Mouse (Mus musculus) liver, embryonic 14.5 days (tissue): Measurements from ENCODE around the gene Elmo1. TPM values are rescaled to one million over a fixed set of nuclear protein-coding genes. Genes with fewer than 3 reads are reported as not detected.

Experiments
- ATAC-seq: fragments of 200-750 bp; cut with Nextera tagmentation; 2 replicates; pipeline ENCODE4 v1.8.0; 2017; ENCODE audit warnings: moderate number of reproducible peaks, mild to moderate bottlenecking, moderate library complexity; ENCODE audit not compliant: insufficient read depth
- DNase-seq, 3 experiments: peaks; one replicate each; pipeline ENCODE4 v3.0.0-alpha.2; 2012 to 2013; ENCODE audit warnings: low read depth in 3 of 3, low spot score in 3 of 3
- H3K27ac ChIP-seq: fragments of 300-500 bp; sonication (generic); 2 replicates; pipeline ENCODE4 v1.5.1; 2014; ENCODE audit warnings: moderate library complexity, mild to moderate bottlenecking, control low read depth, inconsistent platforms
- H3K27me3 ChIP-seq: fragments of 300-500 bp; sonication (generic); 2 replicates; pipeline ENCODE4 v1.6.1; 2014; ENCODE audit warnings: mild to moderate bottlenecking, low read length, moderate library complexity; ENCODE audit not compliant: control insufficient read depth, insufficient read depth
- H3K36me3 ChIP-seq: fragments of 300-500 bp; sonication (generic); replicated peaks from 2 replicates; pipeline ENCODE4 v1.6.1; 2014; ENCODE audit warnings: low read depth; ENCODE audit not compliant: control insufficient read depth, insufficient read depth
- H3K4me1 ChIP-seq, 2 experiments: fragments of 200-500 bp in 1 of 2; fragments of 300-500 bp in 1 of 2; sonication (generic) in 1 of 2; replicated peaks; 2 replicates each; pipeline ENCODE4 v1.6.1; 2012 to 2014; ENCODE audit warnings: antibody characterized with exemption in 1 of 2, inconsistent platforms in 1 of 2, low read length in 1 of 2; ENCODE audit not compliant: control insufficient read depth in 2 of 2, insufficient read depth in 2 of 2
- H3K4me2 ChIP-seq: fragments of 300-500 bp; sonication (generic); 2 replicates; pipeline ENCODE4 v1.6.1; 2014; ENCODE audit warnings: low read depth, mild to moderate bottlenecking, control low read depth, moderate library complexity
- H3K4me3 ChIP-seq, 2 experiments: fragments of 200-500 bp in 1 of 2; fragments of 300-500 bp in 1 of 2; sonication (generic) in 1 of 2; 2 replicates each; pipeline ENCODE4 v1.5.1; 2012 to 2014; ENCODE audit warnings: low read depth in 2 of 2, low read length in 2 of 2, mild to moderate bottlenecking in 2 of 2, control low read depth in 1 of 2, inconsistent platforms in 1 of 2, moderate library complexity in 1 of 2; ENCODE audit not compliant: insufficient read depth in 1 of 2
- H3K9ac ChIP-seq: fragments of 300-500 bp; sonication (generic); replicated peaks from 2 replicates; pipeline ENCODE4 v1.6.1; 2014; ENCODE audit warnings: mild to moderate bottlenecking, control low read depth, moderate library complexity
- H3K9me3 ChIP-seq: fragments of 300-500 bp; sonication (generic); 2 replicates; pipeline ENCODE4 v1.6.1; 2016; ENCODE audit warnings: low read length, mixed read lengths; ENCODE audit not compliant: control insufficient read depth
- CTCF ChIP-seq: IDR thresholded peaks from 2 replicates; pipeline ENCODE4 v1.5.1; 2016; ENCODE audit warnings: antibody characterized with exemption, low read depth, control low read depth
- EP300 ChIP-seq: IDR thresholded peaks from 2 replicates; pipeline ENCODE4 v1.6.1; 2016; ENCODE audit warnings: antibody characterized with exemption, low read depth
- WGBS: fragments of 180-500 bp; shearing (Covaris S2); extraction: QIAGEN DNeasy Blood & Tissue Kit; methylation state at CpG from one replicate; pipeline ENCODE4 v1.1.7; 2014; ENCODE audit not compliant: insufficient replicate concordance; 5-methylcytosine and 5-hydroxymethylcytosine counted together
- polyA plus RNA-seq, 2 experiments: library from polyadenylated mRNA; depleted of rRNA in 1 of 2; stranded (reverse) in 1 of 2; unstranded in 1 of 2; fragments of >200 nt; fragmentation: Nextera tagmentation in 1 of 2; extraction: Ambion mirVana in 1 of 2; gene quantifications; 2 replicates each; pipeline versions ENCODE4 v1.2.1 to v1.2.3; 2012 to 2014

Gene Elmo1
- polyA plus RNA-seq, 2 experiments: 3.0 to 3.9 TPM

DNA sequence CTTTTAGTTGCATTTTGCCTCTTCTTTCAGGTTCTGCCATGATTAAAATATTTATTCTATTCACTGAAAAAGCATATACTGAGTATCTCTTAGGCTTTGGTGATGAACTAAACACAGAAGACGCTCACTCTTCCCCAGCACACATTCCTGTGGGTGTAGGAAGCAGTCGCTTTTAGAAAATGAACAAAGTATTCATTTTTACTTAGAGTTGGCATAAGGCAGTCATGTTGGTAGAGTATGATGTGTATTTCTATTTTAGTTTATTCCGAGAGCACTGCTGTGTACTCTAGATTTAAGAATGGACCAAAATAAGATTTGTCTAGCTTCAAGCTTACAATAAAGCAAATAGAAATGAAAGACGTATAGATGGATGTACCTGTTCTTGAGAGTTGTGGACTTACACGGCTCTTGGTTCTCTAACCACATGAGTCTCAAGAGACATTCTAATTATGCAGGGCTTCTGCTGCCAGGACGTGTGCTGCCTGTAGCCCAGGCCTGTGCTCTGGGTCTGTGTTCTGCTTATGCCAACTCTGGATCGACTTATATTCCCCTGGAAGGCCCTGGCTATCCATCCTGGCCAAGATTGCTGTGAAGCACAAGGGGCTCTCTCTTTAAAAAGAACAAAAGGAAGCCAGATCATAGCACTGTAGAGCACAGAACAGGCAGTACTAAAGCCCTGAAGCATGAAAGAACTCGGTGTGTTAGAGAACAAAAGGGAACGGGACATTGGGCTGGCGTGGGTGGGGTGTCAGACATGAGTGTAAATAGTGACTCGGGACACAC lies 137.7 kb downstream of the Elmo1 start:
- DNase-seq (no peak), ATAC-seq (no peak)
- Histone ChIP-seq H3K27ac (no peak overlapping the region), H3K4me2 (no peak overlapping the region), H3K4me1 (peaks cover 0 to 4% of the 10 kb centered on the region in 2 experiments; a peak in 2 of 4 replicates), H3K4me3 (no peak overlapping the region), H3K9ac (no peak overlapping the region), H3K27me3 (no peaks in the 10 kb centered on the region), H3K36me3 (no peaks in the 10 kb centered on the region), H3K9me3 (no peaks in the 10 kb centered on the region)
- no peak for TF ChIP-seq CTCF
- no peak for TF ChIP-seq EP300
- WGBS: 60% methylated on average over 11 of the region's 11 CpGs

DNA sequence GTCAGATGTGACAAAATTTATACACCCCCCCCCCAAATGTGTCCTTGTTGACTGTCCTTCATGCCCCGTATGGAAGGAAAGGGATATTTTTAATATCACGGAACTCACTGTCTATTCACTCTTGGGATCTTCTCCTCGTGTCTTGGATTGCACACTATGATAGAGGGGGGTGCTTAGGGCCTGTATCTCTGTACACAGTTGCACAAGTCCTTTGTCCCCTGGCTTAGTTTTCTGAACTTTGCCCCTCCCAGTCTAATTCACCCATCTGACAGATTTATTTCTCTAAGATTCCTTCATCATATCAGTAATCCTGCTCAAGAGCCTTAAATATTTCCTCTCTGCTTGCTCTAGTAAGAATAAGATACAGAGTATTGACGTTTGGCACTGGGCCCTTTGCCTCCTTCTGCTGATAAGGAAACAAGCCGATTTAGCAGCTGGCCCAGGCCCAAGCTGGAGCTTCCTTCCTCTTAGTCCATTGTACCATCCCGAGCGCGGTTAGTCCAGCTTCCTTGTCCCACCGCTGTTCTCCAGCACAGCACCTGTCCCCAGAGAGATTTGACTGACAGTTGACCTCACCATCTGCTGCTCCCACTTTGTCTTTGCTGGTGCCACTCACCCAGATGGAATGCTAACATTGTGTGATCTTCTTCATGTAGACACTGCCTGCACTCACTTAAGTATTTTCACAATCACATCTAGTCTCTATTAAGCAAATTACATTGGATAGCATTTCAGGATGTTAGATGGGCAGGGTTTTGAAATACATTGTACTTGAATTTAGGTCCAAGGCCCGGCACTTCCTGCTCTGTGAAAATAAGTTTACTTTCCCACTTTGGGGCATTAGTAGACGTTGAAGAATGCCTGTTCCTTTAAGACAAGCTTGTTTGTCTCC lies 141.7 kb downstream of the Elmo1 start:
- H3K27ac ChIP-seq: no peak overlapping the region
- ATAC-seq: no peak

DNA sequence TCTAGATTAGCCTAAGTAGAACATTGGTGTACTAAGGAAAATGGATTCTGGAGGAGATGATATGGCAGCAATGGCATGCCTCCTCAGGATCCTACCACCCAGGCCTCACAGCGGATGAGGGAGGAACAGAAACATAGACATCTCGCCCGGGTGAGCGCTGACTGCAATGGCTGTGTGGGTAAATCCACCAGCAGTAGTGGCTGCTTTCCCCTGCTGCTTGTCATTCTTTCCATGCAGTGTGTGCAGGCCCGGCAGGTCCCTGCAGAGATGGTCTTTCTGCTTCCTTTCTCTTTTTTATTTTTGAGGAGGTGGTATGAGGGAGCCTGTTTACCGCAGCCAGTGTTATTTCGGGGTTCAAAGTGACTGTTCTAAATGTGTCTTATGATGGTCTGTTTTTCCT lies 143.3 kb downstream of the Elmo1 start:
- Histone ChIP-seq H3K9ac (no peak overlapping the region), H3K27me3 (no peaks in the 10 kb centered on the region), H3K27ac (no peak overlapping the region), H3K4me1 (peaks cover 0 to 4% of the 10 kb centered on the region in 2 experiments; a peak in 2 of 4 replicates), H3K4me3 (no peak overlapping the region), H3K9me3 (no peaks in the 10 kb centered on the region), H3K4me2 (no peak overlapping the region), H3K36me3 (no peaks in the 10 kb centered on the region)
- WGBS: 75% methylated on average over 7 of the region's 7 CpGs
- TF ChIP-seq EP300 (no peak), CTCF (no peak)
- ATAC-seq (no peak), DNase-seq (no peak)

More for the DNA sequence above, 141.7 kb downstream of the Elmo1 start:
- 25% methylated on average over 11 of the region's 11 CpGs for whole genome bisulfite sequencing
- H3K9ac ChIP-seq: no peak overlapping the region
- H3K36me3 ChIP-seq: no peaks in the 10 kb centered on the region
- H3K4me3 ChIP-seq: no peak overlapping the region
- no peak overlapping the region for H3K4me2 ChIP-seq
- no peaks in the 10 kb centered on the region for H3K9me3 ChIP-seq
- TF ChIP-seq CTCF: no peak
- TF ChIP-seq EP300: no peak
- peaks cover 0 to 4% of the 10 kb centered on the region in 2 experiments; a peak in 2 of 4 replicates for H3K4me1 ChIP-seq
- DNase-seq: no peak
- no peaks in the 10 kb centered on the region for H3K27me3 ChIP-seq

DNA sequence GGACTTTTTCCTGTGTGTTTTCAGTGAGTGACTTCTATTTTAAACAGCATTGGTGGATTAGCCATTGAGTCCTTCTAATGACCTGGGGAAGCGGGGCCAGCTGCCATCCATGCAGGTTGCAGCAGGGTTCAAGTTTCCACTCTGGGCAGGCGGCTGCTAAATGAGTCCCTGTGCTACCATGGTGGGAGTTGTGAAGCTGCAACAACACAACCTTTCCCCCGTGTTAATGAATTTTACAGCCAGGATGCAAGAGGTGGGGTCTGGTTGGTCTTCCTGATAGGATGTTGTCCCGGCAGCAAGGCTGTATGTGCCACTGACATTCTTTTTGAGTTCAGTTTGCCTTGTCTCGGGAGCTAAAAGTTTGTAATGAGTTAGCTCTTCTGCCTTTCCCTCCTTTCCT lies 147.2 kb downstream of the Elmo1 start:
- no peak for TF ChIP-seq EP300
- no peak for TF ChIP-seq CTCF
- DNase-seq: no peak
- 55% methylated on average over 5 of the region's 5 CpGs for WGBS

DNA sequence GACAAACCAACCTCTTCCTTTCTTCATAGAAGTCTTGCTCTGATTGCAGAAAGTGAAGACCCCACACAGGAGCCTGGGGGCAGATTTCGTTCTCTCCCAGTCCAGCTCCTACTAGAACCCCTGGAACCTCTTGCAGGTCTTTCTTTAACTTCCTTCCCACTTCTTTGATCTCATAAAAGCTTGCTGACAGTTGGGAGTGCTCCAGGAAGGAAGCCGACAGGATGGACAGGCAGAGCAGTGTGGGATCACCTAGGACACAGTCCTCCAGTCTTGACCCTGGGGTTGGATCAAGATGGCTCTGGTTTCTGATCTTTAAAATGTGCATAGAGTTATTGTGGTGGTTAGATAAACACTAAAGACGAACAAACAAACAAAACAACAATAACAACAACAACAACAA lies 147.8 kb downstream of the Elmo1 start:
- Histone ChIP-seq H3K4me3 (no peak overlapping the region), H3K27ac (no peak overlapping the region), H3K36me3 (no peaks in the 10 kb centered on the region), H3K9ac (no peak overlapping the region), H3K4me2 (no peak overlapping the region), H3K9me3 (no peaks in the 10 kb centered on the region), H3K4me1 (no peaks in the 10 kb centered on the region), H3K27me3 (no peaks in the 10 kb centered on the region)
- TF ChIP-seq EP300: no peak
- no peak for TF ChIP-seq CTCF
- WGBS: 37% methylated on average over 3 of the region's 3 CpGs
- ATAC-seq (no peak), DNase-seq (no peak)

More for the DNA sequence above, 147.2 kb downstream of the Elmo1 start:
- Histone ChIP-seq H3K9ac (no peak overlapping the region), H3K27ac (no peak overlapping the region), H3K4me2 (no peak overlapping the region), H3K4me1 (no peaks in the 10 kb centered on the region), H3K9me3 (no peaks in the 10 kb centered on the region), H3K36me3 (no peaks in the 10 kb centered on the region), H3K27me3 (no peaks in the 10 kb centered on the region), H3K4me3 (no peak overlapping the region)
- ATAC-seq: no peak
